Mouse (Mus musculus): Measurements from ENCODE around the gene Ccdc124. TPM values are rescaled to one million over a fixed set of nuclear protein-coding genes. Genes with fewer than 3 reads are reported as not detected.

The Ccdc124 gene
- total RNA-seq, 2 experiments from 2014 or later, result 36.8 to 38.9 TPM

GRCm38 (mm10) chr8:70871195-70871807, 2.4 kb downstream of the Ccdc124 start:
- no peak for ATAC-seq (ENCODE audit: poor library complexity, severe bottlenecking)

GRCm38 (mm10) chr8:70869601-70870041, 4.1 kb downstream of the Ccdc124 start:
- peak; percentile 45 for ATAC-seq (ENCODE audit: poor library complexity, severe bottlenecking)

GRCm38 (mm10) chr8:70869199-70869571, 4.5 kb downstream of the Ccdc124 start:
- ATAC-seq (ENCODE audit: poor library complexity, severe bottlenecking), result no peak

- ATAC-seq (ENCODE audit: poor library complexity, severe bottlenecking), result peak; percentile 48
These were observed 5.1 kb downstream of the Ccdc124 start for GRCm38 (mm10) chr8:70868559-70869198.

- no peak for ATAC-seq (ENCODE audit: poor library complexity, severe bottlenecking)
These were observed 7.2 kb downstream of the Ccdc124 start for GRCm38 (mm10) chr8:70866566-70866965.

- ATAC-seq (ENCODE audit: poor library complexity, severe bottlenecking), result no peak
These were observed 7.7 kb downstream of the Ccdc124 start for GRCm38 (mm10) chr8:70866001-70866520.

GRCm38 (mm10) chr8:70865350-70866000, 8.3 kb downstream of the Ccdc124 start:
- ATAC-seq (ENCODE audit: poor library complexity, severe bottlenecking), result peak; percentile 70

GRCm38 (mm10) chr8:70864712-70865221, 9.0 kb downstream of the Ccdc124 start:
- no peak for ATAC-seq (ENCODE audit: poor library complexity, severe bottlenecking)

- ATAC-seq (ENCODE audit: poor library complexity, severe bottlenecking), result no peak
These were observed 9.6 kb downstream of the Ccdc124 start for GRCm38 (mm10) chr8:70863956-70864711.

GRCm38 (mm10) chr8:70862824-70863641, 10.7 kb downstream of the Ccdc124 start, which contains the start of gene Kcnn1:
Gene Kcnn1 (minus strand): TSS chr8:70863258.
- ATAC-seq (ENCODE audit: poor library complexity, severe bottlenecking), result no peak

GRCm38 (mm10) chr8:70857516-70857915, 16.2 kb downstream of the Ccdc124 start:
- ATAC-seq (ENCODE audit: poor library complexity, severe bottlenecking), result no peak

- peak; percentile 60 for ATAC-seq (ENCODE audit: poor library complexity, severe bottlenecking)
These were observed 17.1 kb downstream of the Ccdc124 start for GRCm38 (mm10) chr8:70856541-70857197.

GRCm38 (mm10) chr8:70856028-70856427, 17.7 kb downstream of the Ccdc124 start:
- ATAC-seq (ENCODE audit: poor library complexity, severe bottlenecking), result no peak

- ATAC-seq (ENCODE audit: poor library complexity, severe bottlenecking), result peak; percentile 94
These were observed 19.9 kb downstream of the Ccdc124 start for GRCm38 (mm10) chr8:70853863-70854262.

- no peak for ATAC-seq (ENCODE audit: poor library complexity, severe bottlenecking)
These were observed 21.0 kb downstream of the Ccdc124 start for GRCm38 (mm10) chr8:70852595-70853231.

- no peak for ATAC-seq (ENCODE audit: poor library complexity, severe bottlenecking)
These were observed 21.9 kb downstream of the Ccdc124 start for GRCm38 (mm10) chr8:70851837-70852236.

- no peak for ATAC-seq (ENCODE audit: poor library complexity, severe bottlenecking)
These were observed 22.8 kb downstream of the Ccdc124 start for GRCm38 (mm10) chr8:70850947-70851346.

GRCm38 (mm10) chr8:70850132-70850845, 23.4 kb downstream of the Ccdc124 start:
- ATAC-seq (ENCODE audit: poor library complexity, severe bottlenecking), result no peak

All from megakaryocyte, adult 5-6 weeks (primary cell).